Mouse (Mus musculus) MEL (cell line): ENCODE measurements around the gene Dnmt3c. TPM values are rescaled to one million over a fixed set of nuclear protein-coding genes. Genes with fewer than 3 reads are reported as not detected.

ENCODE experiments used
- DNase-seq: peaks from one replicate; pipeline ENCODE4 v3.0.0; 2011; ENCODE audit warnings: low read depth, low spot score
- H3K27ac ChIP-seq: 2 replicates; pipeline ENCODE4 v1.5.1; 2012; ENCODE audit warnings: low read depth, mild to moderate bottlenecking, control low read depth, low read length, moderate library complexity; ENCODE audit not compliant: control insufficient read depth
- H3K27me3 ChIP-seq, 2 experiments: fragments of 150-350 bp in 1 of 2; sonication (generic) in 1 of 2; 2 replicates each; pipeline ENCODE4 v1.6.1; 2012; ENCODE audit warnings: low read length in 2 of 2, mild to moderate bottlenecking in 2 of 2, improper control_type of control experiment in 1 of 2, moderate library complexity in 1 of 2; ENCODE audit not compliant: insufficient read depth in 2 of 2, control insufficient read depth in 1 of 2
- H3K36me3 ChIP-seq, 2 experiments: 2 replicates each; pipeline ENCODE4 v1.6.1; 2012 to 2014; ENCODE audit warnings: low read length in 2 of 2, improper control_type of control experiment in 1 of 2, inconsistent platforms in 1 of 2, mild to moderate bottlenecking in 1 of 2; ENCODE audit not compliant: insufficient read depth in 2 of 2, control insufficient read depth in 1 of 2
- H3K4me1 ChIP-seq, 2 experiments: fragments of 150-350 bp in 1 of 2; sonication (generic) in 1 of 2; 2 replicates each; pipeline ENCODE4 v1.6.1; 2012; ENCODE audit warnings: low read length in 2 of 2, improper control_type of control experiment in 1 of 2, mild to moderate bottlenecking in 1 of 2; ENCODE audit not compliant: insufficient read depth in 2 of 2, control insufficient read depth in 1 of 2
- H3K4me3 ChIP-seq, 2 experiments: fragments of 150-350 bp in 1 of 2; sonication (generic) in 1 of 2; 2 replicates each; pipeline ENCODE4 v1.5.1; 2012; ENCODE audit warnings: low read depth in 2 of 2, low read length in 2 of 2, mild to moderate bottlenecking in 2 of 2, moderate library complexity in 2 of 2, control low read depth in 1 of 2, improper control_type of control experiment in 1 of 2; ENCODE audit not compliant: control insufficient read depth in 1 of 2, insufficient read depth in 1 of 2
- H3K79me2 ChIP-seq: 2 replicates; pipeline ENCODE4 v1.6.1; 2012; ENCODE audit warnings: mild to moderate bottlenecking, low read length, moderate library complexity; ENCODE audit not compliant: control insufficient read depth, poor library complexity, insufficient read depth
- H3K9ac ChIP-seq: 2 replicates; pipeline ENCODE4 v1.6.1; 2012; ENCODE audit warnings: low read depth, mild to moderate bottlenecking, control low read depth, low read length, moderate library complexity; ENCODE audit not compliant: control insufficient read depth, poor library complexity, severe bottlenecking
- H3K9me3 ChIP-seq: fragments of 150-350 bp; sonication (generic); replicated peaks from 2 replicates; pipeline ENCODE4 v1.6.1; 2012; ENCODE audit warnings: mild to moderate bottlenecking, low read length, improper control_type of control experiment, moderate library complexity; ENCODE audit not compliant: insufficient read depth
- BHLHE40 ChIP-seq: IDR thresholded peaks from 2 replicates; pipeline ENCODE4 v1.6.1; 2012; ENCODE audit warnings: low read depth, mild to moderate bottlenecking, inconsistent platforms, low read length, improper control_type of control experiment, borderline replicate concordance
- CHD2 ChIP-seq: IDR thresholded peaks from 2 replicates; pipeline ENCODE4 v1.6.1; 2011; ENCODE audit warnings: low read length, improper control_type of control experiment
- CTCF ChIP-seq, 3 experiments: IDR thresholded peaks in 2 of 3; conservative IDR thresholded peaks in 1 of 3; 2 replicates each; pipeline ENCODE4 v1.5.1; 2011 to 2012; ENCODE audit warnings: low read length in 3 of 3, low read depth in 2 of 3, mild to moderate bottlenecking in 2 of 3, improper control_type of control experiment in 1 of 3, inconsistent platforms in 1 of 3, mixed read lengths in 1 of 3, moderate library complexity in 1 of 3; ENCODE audit not compliant: control insufficient read depth in 1 of 3, insufficient read depth in 1 of 3, poor library complexity in 1 of 3, severe bottlenecking in 1 of 3
- E2F4 ChIP-seq: IDR thresholded peaks from 2 replicates; pipeline ENCODE4 v1.6.1; 2011; ENCODE audit warnings: low read depth, low read length, improper control_type of control experiment, borderline replicate concordance
- EP300 ChIP-seq, 2 experiments: IDR thresholded peaks; 2 replicates each; pipeline ENCODE4 v1.6.1; 2011; ENCODE audit warnings: improper control_type of control experiment in 2 of 2, low read length in 2 of 2, low read depth in 1 of 2, mild to moderate bottlenecking in 1 of 2
- ETS1 ChIP-seq: IDR thresholded peaks from 2 replicates; pipeline ENCODE4 v1.6.1; 2012; ENCODE audit warnings: low read depth, mild to moderate bottlenecking, inconsistent platforms, low read length, improper control_type of control experiment, moderate library complexity
- GABPA ChIP-seq: IDR thresholded peaks from 2 replicates; pipeline ENCODE4 v1.6.1; 2012; ENCODE audit warnings: low read depth, mild to moderate bottlenecking, inconsistent platforms, low read length, improper control_type of control experiment, moderate library complexity
- HCFC1 ChIP-seq: IDR thresholded peaks from 2 replicates; pipeline ENCODE4 v1.6.1; 2012; ENCODE audit warnings: low read depth, mild to moderate bottlenecking, inconsistent platforms, low read length, improper control_type of control experiment, moderate library complexity
- KAT2A ChIP-seq: conservative IDR thresholded peaks from 2 replicates; pipeline ENCODE4 v1.6.1; 2012; ENCODE audit warnings: low read depth, low read length, improper control_type of control experiment, inconsistent platforms
- MAX ChIP-seq: IDR thresholded peaks from 2 replicates; pipeline ENCODE4 v1.6.1; 2011; ENCODE audit warnings: low read length, improper control_type of control experiment
- MYB ChIP-seq: IDR thresholded peaks from 2 replicates; pipeline ENCODE4 v1.6.1; 2011; ENCODE audit warnings: mild to moderate bottlenecking, low read depth, low read length, improper control_type of control experiment
- NELFE ChIP-seq: IDR thresholded peaks from 2 replicates; pipeline ENCODE4 v1.6.1; 2011; ENCODE audit warnings: low read depth, low read length, improper control_type of control experiment
- NRF1 ChIP-seq: IDR thresholded peaks from 2 replicates; pipeline ENCODE4 v1.6.1; 2014; ENCODE audit warnings: low read depth, mild to moderate bottlenecking, inconsistent platforms, low read length, improper control_type of control experiment, moderate library complexity; ENCODE audit not compliant: poor library complexity, insufficient read depth, severe bottlenecking
- RAD21 ChIP-seq: IDR thresholded peaks from 2 replicates; pipeline ENCODE4 v1.6.1; 2011; ENCODE audit warnings: mild to moderate bottlenecking, low read depth, low read length, improper control_type of control experiment
- RCOR1 ChIP-seq: IDR thresholded peaks from 2 replicates; pipeline ENCODE4 v1.6.1; 2012; ENCODE audit warnings: low read depth, mild to moderate bottlenecking, inconsistent platforms, low read length, improper control_type of control experiment
- SIN3A ChIP-seq: IDR thresholded peaks from 2 replicates; pipeline ENCODE4 v1.6.1; 2012; ENCODE audit warnings: low read length, improper control_type of control experiment, inconsistent platforms
- SMC3 ChIP-seq: IDR thresholded peaks from 2 replicates; pipeline ENCODE4 v1.6.1; 2011; ENCODE audit warnings: low read depth, low read length, improper control_type of control experiment
- TAL1 ChIP-seq: IDR thresholded peaks from 2 replicates; pipeline ENCODE4 v1.6.1; 2012; ENCODE audit warnings: mild to moderate bottlenecking, inconsistent platforms, low read length, moderate library complexity, mixed read lengths
- TBP ChIP-seq: IDR thresholded peaks from 2 replicates; pipeline ENCODE4 v1.8.0; 2011; ENCODE audit warnings: low read depth, low read length, improper control_type of control experiment
- TCF12 ChIP-seq: IDR thresholded peaks from 2 replicates; pipeline ENCODE4 v1.6.1; 2014; ENCODE audit warnings: low read depth, mild to moderate bottlenecking, inconsistent platforms, low read length, improper control_type of control experiment, moderate library complexity
- ZC3H11A ChIP-seq: IDR thresholded peaks from 2 replicates; pipeline ENCODE4 v1.6.1; 2012; ENCODE audit warnings: low read depth, mild to moderate bottlenecking, inconsistent platforms, low read length, improper control_type of control experiment
- ZMIZ1 ChIP-seq: IDR thresholded peaks from 2 replicates; pipeline ENCODE4 v1.6.1; 2012; ENCODE audit warnings: low read depth, mild to moderate bottlenecking, inconsistent platforms, low read length, improper control_type of control experiment, moderate library complexity
- polyA plus RNA-seq, 2 experiments: library from polyadenylated mRNA; stranded (reverse) in 1 of 2; unstranded in 1 of 2; fragments of >175 nt in 1 of 2; fragments of >200 nt in 1 of 2; gene quantifications; 2 replicates each; pipeline versions ENCODE4 v1.2.1 to v1.2.4; 2012; ENCODE audit warnings: low replicate concordance in 2 of 2, low read depth in 1 of 2; ENCODE audit not compliant: insufficient read length in 2 of 2, insufficient read depth in 1 of 2, missing spikeins in 1 of 2
- total RNA-seq: library from RNA; depleted of rRNA; stranded (reverse); fragments of 300-350 nt; gene quantifications from 2 replicates; pipeline ENCODE4 v1.2.3, GENCODE M21; 2012

Dnmt3c gene
- total and polyA plus RNA-seq, 3 experiments = 0.45 to 0.65 TPM; not detected in 1

DNA sequence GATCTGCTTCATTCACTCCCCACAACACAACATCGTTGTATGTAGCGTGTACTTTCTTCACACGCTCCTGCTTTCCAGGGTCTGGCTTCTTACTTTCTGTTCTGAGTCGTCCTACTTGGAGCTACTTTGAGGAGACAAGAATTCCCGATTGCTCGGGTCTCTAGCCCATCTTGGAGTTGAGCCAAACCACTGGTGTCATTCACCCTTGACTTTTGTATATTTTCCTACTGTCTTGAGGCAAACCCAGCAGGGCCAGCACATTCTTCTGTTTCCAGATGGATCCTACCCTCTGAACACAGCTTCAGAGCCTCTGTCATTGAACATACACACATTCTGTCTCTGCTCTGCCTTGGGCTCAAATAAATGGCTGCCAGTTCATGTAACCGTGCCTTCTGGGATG lies 31.1 kb upstream of the Dnmt3c start:
- Histone ChIP-seq H3K36me3 (no peaks in the 10 kb centered on the region), H3K27ac (no peak overlapping the region), H3K27me3 (no peaks in the 10 kb centered on the region), H3K79me2 (no peaks in the 10 kb centered on the region), H3K9ac (no peak overlapping the region), H3K4me3 (no peak overlapping the region), H3K4me1 (no peaks in the 10 kb centered on the region), H3K9me3 (no peaks in the 10 kb centered on the region)
- no peak for TF ChIP-seq SMC3
- no peak for TF ChIP-seq CTCF (IDR thresholded peaks at IDR 0.05 in 2 of 3, conservative IDR thresholded peaks at IDR 0.05 in 1 of 3; ENCODE audit: control insufficient read depth in 1 of 3, insufficient read depth in 1 of 3, low read depth in 2 of 3, low read length in 3 of 3, poor library complexity in 1 of 3, severe bottlenecking in 1 of 3)
- TF ChIP-seq RAD21 = no peak
- TF ChIP-seq TAL1 = no peak
- TF ChIP-seq ETS1 = no peak
- no peak for TF ChIP-seq ZMIZ1
- no peak for TF ChIP-seq EP300 (IDR thresholded peaks at IDR 0.05; ENCODE audit: low read depth in 1 of 2, low read length in 2 of 2)
- TF ChIP-seq NELFE = no peak
- TF ChIP-seq BHLHE40 = no peak
- no peak for TF ChIP-seq CHD2
- TF ChIP-seq SIN3A = no peak
- no peak for DNase-seq

DNA sequence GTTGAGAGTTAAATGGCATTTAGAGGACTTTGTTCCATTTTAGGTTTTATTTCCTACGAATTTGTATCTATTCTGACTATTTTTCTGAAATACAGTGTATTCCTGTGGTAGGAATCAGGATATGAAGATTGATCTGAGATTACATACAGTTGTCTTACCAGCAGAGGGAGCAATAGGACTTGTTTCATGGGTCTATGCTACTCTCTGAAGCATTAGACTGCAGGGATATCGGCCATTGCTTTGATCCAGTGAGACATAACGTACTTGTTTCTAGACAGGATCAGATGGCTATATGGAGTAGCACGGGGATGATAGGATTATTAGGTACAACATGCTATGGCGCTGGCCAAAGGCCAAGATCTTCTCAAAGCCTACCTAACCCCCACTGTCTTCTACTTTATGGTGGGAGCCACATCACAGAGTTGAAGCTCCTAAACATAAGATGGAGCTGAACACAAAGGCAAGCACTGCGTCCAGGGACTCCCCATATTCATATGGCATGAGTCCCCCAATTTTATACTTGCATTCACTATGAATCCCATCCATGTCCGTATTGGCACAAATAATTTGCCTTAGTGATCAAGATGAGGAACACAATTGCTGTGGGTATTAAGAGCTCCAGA lies 27.6 kb upstream of the Dnmt3c start:
- Histone ChIP-seq H3K27ac (no peak overlapping the region), H3K4me3 (no peak overlapping the region), H3K36me3 (no peaks in the 10 kb centered on the region), H3K9ac (no peak overlapping the region), H3K79me2 (no peaks in the 10 kb centered on the region), H3K27me3 (no peaks in the 10 kb centered on the region), H3K9me3 (no peaks in the 10 kb centered on the region), H3K4me1 (no peaks in the 10 kb centered on the region)
- peak; percentile 72 for DNase-seq
- TF ChIP-seq SMC3 = peak; percentile 76
- TF ChIP-seq SIN3A = no peak
- peak; percentile 74 for TF ChIP-seq ZC3H11A
- TF ChIP-seq CTCF (IDR thresholded peaks at IDR 0.05 in 2 of 3, conservative IDR thresholded peaks at IDR 0.05 in 1 of 3; ENCODE audit: control insufficient read depth in 1 of 3, insufficient read depth in 1 of 3, low read depth in 2 of 3, low read length in 3 of 3, poor library complexity in 1 of 3, severe bottlenecking in 1 of 3) = peak; percentile 24 to 90 (median 60); a peak in 4 of 6 replicates
- TF ChIP-seq HCFC1 = no peak
- TF ChIP-seq E2F4 = no peak
- peak; percentile 89 for TF ChIP-seq RAD21
- no peak for TF ChIP-seq KAT2A

DNA sequence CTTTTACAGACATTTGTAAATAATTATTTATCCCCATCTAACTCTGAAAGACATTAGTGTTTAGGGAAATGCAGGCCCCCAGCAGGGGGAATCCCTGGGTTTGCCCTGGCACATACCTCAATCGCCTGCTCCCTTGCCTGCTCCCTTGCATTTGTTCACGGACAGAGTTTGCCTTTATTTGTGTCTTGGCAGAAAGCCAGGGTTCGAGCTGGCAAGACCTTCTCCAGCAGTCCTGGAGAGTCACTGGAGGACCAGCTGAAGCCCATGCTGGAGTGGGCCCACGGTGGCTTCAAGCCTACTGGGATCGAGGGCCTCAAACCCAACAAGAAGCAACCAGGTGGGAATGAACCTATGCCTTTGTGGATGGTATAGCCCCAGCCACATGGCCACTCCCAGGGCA lies 26.3 kb upstream of the Dnmt3c start:
- no peak for TF ChIP-seq BHLHE40
- TF ChIP-seq MAX = no peak
- TF ChIP-seq TAL1 = no peak
- TF ChIP-seq RCOR1 = no peak
- no peak for TF ChIP-seq TBP
- no peak for TF ChIP-seq NRF1
- TF ChIP-seq TCF12 = no peak
- TF ChIP-seq MYB = no peak
- no peak for TF ChIP-seq GABPA
- DNase-seq = no peak
- Histone ChIP-seq H3K79me2 (no peaks in the 10 kb centered on the region), H3K4me1 (no peaks in the 10 kb centered on the region), H3K27ac (no peak overlapping the region), H3K9me3 (no peaks in the 10 kb centered on the region), H3K9ac (no peak overlapping the region), H3K36me3 (no peaks in the 10 kb centered on the region), H3K27me3 (no peaks in the 10 kb centered on the region), H3K4me3 (no peak overlapping the region)
